Mouse (Mus musculus) hindbrain, embryonic 11.5 days (tissue): ENCODE results near the gene Eif4h. TPM values are rescaled to one million over a fixed set of nuclear protein-coding genes. Genes with fewer than 3 reads are reported as not detected.

ENCODE experiments used
- ATAC-seq: fragments of 200-750 bp; cut with Nextera tagmentation; 2 replicates; pipeline ENCODE4 v1.8.0; 2017; ENCODE audit warnings: mild to moderate bottlenecking, moderate TSS enrichment, moderate library complexity; ENCODE audit not compliant: low FRiP score
- DNase-seq: peaks from one replicate; pipeline ENCODE4 v3.0.0-alpha.2; 2015; ENCODE audit warnings: low spot score
- H3K27ac ChIP-seq: fragments of 300-500 bp; sonication (generic); 2 replicates; pipeline ENCODE4 v1.5.1; 2014; ENCODE audit warnings: mild to moderate bottlenecking, low read depth, low read length
- H3K27me3 ChIP-seq: fragments of 300-500 bp; sonication (generic); 2 replicates; pipeline ENCODE4 v1.6.1; 2014; ENCODE audit warnings: mild to moderate bottlenecking, low read length, moderate library complexity, mixed read lengths; ENCODE audit not compliant: control insufficient read depth, insufficient read depth
- H3K36me3 ChIP-seq: fragments of 300-500 bp; sonication (generic); 2 replicates; pipeline ENCODE4 v1.6.1; 2014; ENCODE audit warnings: mild to moderate bottlenecking, low read length, moderate library complexity, mixed read lengths; ENCODE audit not compliant: control insufficient read depth, insufficient read depth
- H3K4me1 ChIP-seq: fragments of 300-500 bp; sonication (generic); replicated peaks from 2 replicates; pipeline ENCODE4 v1.6.1; 2014; ENCODE audit warnings: low read length, mixed read lengths; ENCODE audit not compliant: control insufficient read depth, insufficient read depth
- H3K4me2 ChIP-seq: fragments of 300-500 bp; sonication (generic); replicated peaks from 2 replicates; pipeline ENCODE4 v1.6.1; 2014; ENCODE audit warnings: mild to moderate bottlenecking, low read depth, low read length
- H3K4me3 ChIP-seq: fragments of 300-500 bp; sonication (generic); 2 replicates; pipeline ENCODE4 v1.5.1; 2014; ENCODE audit warnings: low read depth, low read length
- H3K9ac ChIP-seq: fragments of 300-500 bp; sonication (generic); 2 replicates; pipeline ENCODE4 v1.6.1; 2014; ENCODE audit warnings: low read depth, low read length
- H3K9me3 ChIP-seq: fragments of 300-500 bp; sonication (generic); 2 replicates; pipeline ENCODE4 v1.6.1; 2016; ENCODE audit warnings: low read length; ENCODE audit not compliant: control insufficient read depth
- WGBS: fragments of 180-500 bp; shearing (Covaris S2); extraction: QIAGEN DNeasy Blood & Tissue Kit; methylation state at CpG from one replicate; pipeline ENCODE4 v1.1.7; 2014; 5-methylcytosine and 5-hydroxymethylcytosine counted together
- polyA plus RNA-seq: library from polyadenylated mRNA; unstranded; fragments of >200 nt; fragmentation: Nextera tagmentation; extraction: Ambion mirVana; gene quantifications from 2 replicates; pipeline ENCODE4 v1.2.1, GENCODE M21; 2014

Eif4h gene
- polyA plus RNA-seq, 1 experiment from 2014 or later, result 434 TPM

GRCm38 (mm10) chr5:134621099-134621640 is 18.1 kb downstream of the Eif4h start:
- WGBS, result 92% methylated on average over 16 of the region's 16 CpGs
- Histone ChIP-seq H3K4me2 (no peak overlapping the region), H3K36me3 (peaks cover 56% of the 10 kb centered on the region), H3K9ac (no peak overlapping the region), H3K27ac (no peak overlapping the region), H3K9me3 (no peaks in the 10 kb centered on the region), H3K27me3 (no peaks in the 10 kb centered on the region), H3K4me1 (no peaks in the 10 kb centered on the region), H3K4me3 (no peak overlapping the region)
- ATAC-seq (no peak), DNase-seq (no peak)

GRCm38 (mm10) chr5:134620457-134620856 is 18.8 kb downstream of the Eif4h start:
- Histone ChIP-seq H3K4me3 (no peak overlapping the region), H3K4me2 (no peak overlapping the region), H3K4me1 (no peaks in the 10 kb centered on the region), H3K27ac (no peak overlapping the region), H3K27me3 (no peaks in the 10 kb centered on the region), H3K9me3 (no peaks in the 10 kb centered on the region), H3K9ac (no peak overlapping the region), H3K36me3 (peaks cover 51% of the 10 kb centered on the region)
- ATAC-seq, result no peak
- 95% methylated on average over 9 of the region's 9 CpGs for WGBS
- no peak for DNase-seq

- H3K36me3 ChIP-seq, result peaks cover 31% of the 10 kb centered on the region
- H3K4me3 ChIP-seq, result no peak overlapping the region
- H3K9me3 ChIP-seq, result no peaks in the 10 kb centered on the region
- H3K27me3 ChIP-seq, result no peaks in the 10 kb centered on the region
- DNase-seq (peak; percentile 58), ATAC-seq (no peak)
- no peaks in the 10 kb centered on the region for H3K4me1 ChIP-seq
- H3K9ac ChIP-seq, result no peak overlapping the region
- H3K27ac ChIP-seq, result no peak overlapping the region
- H3K4me2 ChIP-seq, result no peak overlapping the region
- WGBS, result 61% methylated on average over 3 of the region's 3 CpGs
These were observed 22.2 kb downstream of the Eif4h start for GRCm38 (mm10) chr5:134617071-134617470.

- H3K9me3 ChIP-seq, result no peaks in the 10 kb centered on the region
- no peak for DNase-seq
- no peak overlapping the region for H3K4me2 ChIP-seq
- peaks cover 22% of the 10 kb centered on the region for H3K36me3 ChIP-seq
- H3K4me3 ChIP-seq, result no peak overlapping the region
- no peak overlapping the region for H3K27ac ChIP-seq
- no peak for ATAC-seq
- WGBS, result 81% methylated on average over 4 of the region's 4 CpGs
- H3K4me1 ChIP-seq, result no peaks in the 10 kb centered on the region
- no peak overlapping the region for H3K9ac ChIP-seq
- no peaks in the 10 kb centered on the region for H3K27me3 ChIP-seq
These were observed 23.5 kb downstream of the Eif4h start for GRCm38 (mm10) chr5:134615780-134616179.

- no peak overlapping the region for H3K4me3 ChIP-seq
- no peaks in the 10 kb centered on the region for H3K27me3 ChIP-seq
- no peak overlapping the region for H3K27ac ChIP-seq
- H3K9me3 ChIP-seq, result no peaks in the 10 kb centered on the region
- no peak overlapping the region for H3K4me2 ChIP-seq
- peaks cover 18% of the 10 kb centered on the region for H3K36me3 ChIP-seq
- ATAC-seq (no peak), DNase-seq (no peak)
- no peaks in the 10 kb centered on the region for H3K4me1 ChIP-seq
- WGBS, result 85% methylated on average over 8 of the region's 8 CpGs
- H3K9ac ChIP-seq, result no peak overlapping the region
These were observed 23.9 kb downstream of the Eif4h start for GRCm38 (mm10) chr5:134615380-134615779.

- Histone ChIP-seq H3K27ac (no peak within 1 kb of the TSS), H3K36me3 (peaks cover 12% of the 10 kb centered on the region), H3K4me1 (no peaks in the 10 kb centered on the region), H3K27me3 (no peaks in the 10 kb centered on the region), H3K9ac (no peak within 1 kb of the TSS), H3K4me3 (no peak within 1 kb of the TSS), H3K4me2 (no peak within 1 kb of the TSS), H3K9me3 (no peaks in the 10 kb centered on the region)
- no peak for ATAC-seq
- 93% methylated on average over 7 of the region's 7 CpGs for WGBS
- no peak for DNase-seq
These were observed 24.5 kb downstream of the Eif4h start, which contains the start of gene Lat2 for GRCm38 (mm10) chr5:134614802-134615201. Lat2 (minus strand) TSS chr5:134615025.

GRCm38 (mm10) chr5:134614296-134614695 is 25.0 kb downstream of the Eif4h start:
- H3K27ac ChIP-seq, result no peak overlapping the region
- no peak overlapping the region for H3K4me3 ChIP-seq
- no peak overlapping the region for H3K4me2 ChIP-seq
- no peaks in the 10 kb centered on the region for H3K27me3 ChIP-seq
- no peaks in the 10 kb centered on the region for H3K9me3 ChIP-seq
- WGBS, result 92% methylated on average over 8 of the region's 8 CpGs
- DNase-seq, result no peak
- peaks cover 7% of the 10 kb centered on the region for H3K36me3 ChIP-seq
- H3K9ac ChIP-seq, result no peak overlapping the region
- no peaks in the 10 kb centered on the region for H3K4me1 ChIP-seq
- no peak for ATAC-seq

- ATAC-seq, result no peak
These were observed 25.6 kb downstream of the Eif4h start for GRCm38 (mm10) chr5:134613727-134614126.

GRCm38 (mm10) chr5:134611810-134612521 is 27.3 kb downstream of the Eif4h start:
- Histone ChIP-seq H3K27ac (peak overlapping the region; percentile 42; the same call in 1 of the 2 replicates), H3K9me3 (no peaks in the 10 kb centered on the region), H3K9ac (no peak overlapping the region), H3K36me3 (no peaks in the 10 kb centered on the region), H3K27me3 (no peaks in the 10 kb centered on the region), H3K4me2 (no peak overlapping the region), H3K4me1 (no peaks in the 10 kb centered on the region), H3K4me3 (no peak overlapping the region)
- WGBS, result 54% methylated on average over 8 of the region's 8 CpGs
- ATAC-seq (no peak), DNase-seq (peak; percentile 28)

More at GRCm38 (mm10) chr5:134613727-134614126, 25.6 kb downstream of the Eif4h start:
- 83% methylated on average over 9 of the region's 9 CpGs for WGBS
- H3K9me3 ChIP-seq, result no peaks in the 10 kb centered on the region
- no peak overlapping the region for H3K4me3 ChIP-seq
- H3K4me2 ChIP-seq, result no peak overlapping the region
- no peaks in the 10 kb centered on the region for H3K27me3 ChIP-seq
- H3K4me1 ChIP-seq, result no peaks in the 10 kb centered on the region
- peaks cover 2% of the 10 kb centered on the region; the same call in 1 of the 2 replicates for H3K36me3 ChIP-seq
- H3K27ac ChIP-seq, result no peak overlapping the region
- no peak overlapping the region for H3K9ac ChIP-seq
- no peak for DNase-seq
